Mouse (Mus musculus) mature B cell (primary cell): ENCODE measurements around the gene Rubcnl.

ENCODE experiments used
- in situ Hi-C: fragments of 300-500 bp; cut with MboI; formaldehyde crosslinking; loops from 2 replicates; pipeline ENCODE4 v1.14.3; 2019

Rubcnl gene

GRCm38 (mm10) chr14:75015856-75016714 lies at the start of gene Rubcnl:
Rubcnl (plus strand) TSS chr14:75016027.
- in situ Hi-C loops = no loop called here

GRCm38 (mm10) chr14:74972216-74972615 lies 43.6 kb upstream of the Rubcnl start:
- in situ Hi-C loops = no loop called here

GRCm38 (mm10) chr14:74972687-74973086 lies 43.1 kb upstream of the Rubcnl start:
- in situ Hi-C loops = no loop called here

- in situ Hi-C loops = no loop called here
Measured at GRCm38 (mm10) chr14:74974136-74974651, 41.6 kb upstream of the Rubcnl start.

GRCm38 (mm10) chr14:74976972-74977371 lies 38.9 kb upstream of the Rubcnl start:
- in situ Hi-C loops = no loop called here

GRCm38 (mm10) chr14:74981016-74981415 lies 34.8 kb upstream of the Rubcnl start:
- in situ Hi-C loops = no loop called here

- in situ Hi-C loops = no loop called here
Measured at GRCm38 (mm10) chr14:74983079-74983478, 32.7 kb upstream of the Rubcnl start.

GRCm38 (mm10) chr14:74984817-74985391 lies 30.9 kb upstream of the Rubcnl start:
- in situ Hi-C loops = no loop called here

GRCm38 (mm10) chr14:74985658-74986057 lies 30.2 kb upstream of the Rubcnl start:
- in situ Hi-C loops = no loop called here

- in situ Hi-C loops = no loop called here
Measured at GRCm38 (mm10) chr14:74986527-74986926, 29.3 kb upstream of the Rubcnl start.

- in situ Hi-C loops = no loop called here
Measured at GRCm38 (mm10) chr14:74989322-74989721, 26.5 kb upstream of the Rubcnl start.

GRCm38 (mm10) chr14:74989909-74990308 lies 25.9 kb upstream of the Rubcnl start:
- in situ Hi-C loops = loop anchor here (5.0 kb wide), 1 partner anchor 228 kb away; no protein-coding TSS in a partner anchor

- in situ Hi-C loops = loop anchor here (5.0 kb wide), 1 partner anchor 228 kb away; no protein-coding TSS in a partner anchor
Measured at GRCm38 (mm10) chr14:74990504-74990903, 25.3 kb upstream of the Rubcnl start.

- in situ Hi-C loops = no loop called here
Measured at GRCm38 (mm10) chr14:74996556-74996955, 19.3 kb upstream of the Rubcnl start.

- in situ Hi-C loops = no loop called here
Measured at GRCm38 (mm10) chr14:74997041-74997440, 18.8 kb upstream of the Rubcnl start.

GRCm38 (mm10) chr14:75001364-75001763 lies 14.5 kb upstream of the Rubcnl start:
- in situ Hi-C loops = no loop called here

- in situ Hi-C loops = no loop called here
Measured at GRCm38 (mm10) chr14:75003356-75003755, 12.5 kb upstream of the Rubcnl start.

GRCm38 (mm10) chr14:75005478-75006199 lies 10.2 kb upstream of the Rubcnl start:
- in situ Hi-C loops = no loop called here

GRCm38 (mm10) chr14:75010346-75010745 lies 5.5 kb upstream of the Rubcnl start:
- in situ Hi-C loops = no loop called here

GRCm38 (mm10) chr14:75010986-75011655 lies 4.7 kb upstream of the Rubcnl start:
- in situ Hi-C loops = no loop called here

- in situ Hi-C loops = no loop called here
Measured at GRCm38 (mm10) chr14:75016715-75017020, 841 bp downstream of the Rubcnl start.

- in situ Hi-C loops = no loop called here
Measured at GRCm38 (mm10) chr14:75017277-75017676, 1.4 kb downstream of the Rubcnl start.
